8 mouse cellular contexts compared by ENCODE assay signal in the genomic region with DNA sequence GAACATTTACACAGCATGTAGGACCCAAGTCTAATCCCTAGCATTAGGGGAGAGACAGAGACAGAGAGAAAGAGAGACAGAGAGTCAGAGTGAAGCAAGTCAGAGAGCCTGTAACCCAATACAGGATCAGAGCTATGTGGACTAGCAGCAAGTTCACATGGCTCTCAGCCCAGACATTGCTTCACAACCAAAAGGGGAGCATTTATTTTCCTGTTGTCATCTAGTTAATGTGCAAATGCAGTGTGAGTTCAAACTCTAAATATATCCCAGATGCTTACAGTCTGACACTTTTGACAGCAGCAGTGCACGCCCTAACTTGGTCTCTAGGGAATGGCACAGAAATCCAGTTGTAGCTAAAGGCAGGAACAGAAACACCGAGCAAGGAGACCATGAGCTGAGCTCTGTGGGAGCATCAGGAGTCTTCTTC. TPM values are rescaled to one million over a fixed set of nuclear protein-coding genes. Genes with fewer than 3 reads are reported as not detected.
DNase-seq lines count a peak whose midpoint lies in the region; ATAC-seq lines count a peak whose summit lies in the region.

No protein-coding gene starts in this region.

- no peaks in the 10 kb centered on the region for H3K36me3 ChIP-seq in midbrain, embryonic 11.5 days (ENCODE audit: control insufficient read depth, insufficient read depth, low read length)

- H3K4me2 ChIP-seq in midbrain, embryonic 11.5 days, result no peak overlapping the region

- 61% methylated on average over 2 of the region's 2 CpGs for WGBS in midbrain, embryonic 11.5 days

- H3K27ac ChIP-seq in midbrain, embryonic 11.5 days (ENCODE audit: low read depth, low read length), result no peak overlapping the region

- no peak overlapping the region for H3K9ac ChIP-seq in midbrain, embryonic 11.5 days (ENCODE audit: low read length)

- H3K4me3 ChIP-seq in midbrain, embryonic 11.5 days (ENCODE audit: low read depth, low read length), result no peak overlapping the region

- ATAC-seq in midbrain, embryonic 11.5 days (ENCODE audit: low FRiP score), result no peak

- H3K4me1 ChIP-seq in midbrain, embryonic 11.5 days (ENCODE audit: control insufficient read depth, insufficient read depth, low read length), result no peaks in the 10 kb centered on the region

- peak; percentile 37 for DNase-seq in A20 (ENCODE audit: low read depth, low spot score)
- DNase-seq in adrenal gland, postnatal 25 days, result peak; percentile 53
- DNase-seq in heart, adult 8-10 months (ENCODE audit: low spot score), result peak; percentile 90
- peak; percentile 82 for DNase-seq in kidney, postnatal 10 days
- peak; percentile 97 for DNase-seq in skeletal muscle tissue, adult 2 months (ENCODE audit: low read depth, low spot score)
- DNase-seq in cerebellum, postnatal 14 days, result no peak
- no peak for DNase-seq in midbrain, embryonic 11.5 days (ENCODE audit: low spot score, missing footprints)
- no peak for DNase-seq in layer of hippocampus, adult 11-12 months (ENCODE audit: low spot score)

- H3K27me3 ChIP-seq in midbrain, embryonic 11.5 days (ENCODE audit: control insufficient read depth, insufficient read depth, low read length), result no peaks in the 10 kb centered on the region

- no peaks in the 10 kb centered on the region for H3K9me3 ChIP-seq in midbrain, embryonic 11.5 days (ENCODE audit: control insufficient read depth, low read length)

RNA-seq across cellular contexts. Expression of gene Hspa4, which starts 8.6 kb away (rescaled TPM):
- total RNA-seq in adrenal gland, postnatal 25 days (2021), result 179 and 185 TPM in 2 replicates
- total RNA-seq in heart, adult 8-10 months (2022), result 100 to 1,000 TPM; 113 to 135 (median 122) TPM
- 111 and 117 TPM in 2 replicates for polyA plus RNA-seq in midbrain, embryonic 11.5 days (2014; fragmentation: Nextera tagmentation; extraction: Ambion mirVana)

RNA-seq across cellular contexts. Expression of gene Zcchc10, which starts 15.6 kb away (rescaled TPM):
- 12.7 and 14.2 TPM in 2 replicates for total RNA-seq in adrenal gland, postnatal 25 days (2021)
- total RNA-seq in heart, adult 8-10 months (2022), result 10 to 100 TPM in 1 of 4 experiments, 1 to 10 TPM in 3; 6.6 to 10.6 (median 6.7) TPM
- 26.9 and 27.3 TPM in 2 replicates for polyA plus RNA-seq in midbrain, embryonic 11.5 days (2014; fragmentation: Nextera tagmentation; extraction: Ambion mirVana)

RNA-seq across cellular contexts. Expression of gene Aff4, which starts 41.7 kb away (rescaled TPM):
- 156 and 173 TPM in 2 replicates for total RNA-seq in adrenal gland, postnatal 25 days (2021)
- 10 to 100 TPM; 73.2 to 91.8 (median 82.4) TPM for total RNA-seq in heart, adult 8-10 months (2022)
- polyA plus RNA-seq in midbrain, embryonic 11.5 days (2014; fragmentation: Nextera tagmentation; extraction: Ambion mirVana), result 43.5 and 43.7 TPM in 2 replicates

Comparison
In these comparisons a context has a peak if more than half of its experiments do, and no peak if none do; other contexts are left out.
1. DNase-seq: peak in A20 (single experiment), adrenal gland, postnatal 25 days (single experiment), heart, adult 8-10 months (single experiment), kidney, postnatal 10 days (single experiment) and skeletal muscle tissue, adult 2 months (single experiment); none in cerebellum, postnatal 14 days (0 of 2), midbrain, embryonic 11.5 days (single experiment) and layer of hippocampus, adult 11-12 months (single experiment).